ENCODE assay signal across 7 mouse cellular contexts in genomic region chr3:88410645-88411031, GRCm38 (mm10). TPM values are rescaled to one million over a fixed set of nuclear protein-coding genes. Genes with fewer than 3 reads are reported as not detected.
DNase-seq lines count a peak whose midpoint lies in the region; ATAC-seq and TF ChIP-seq lines count a peak whose summit lies in the region.

No protein-coding gene starts in this region.

- H3K36me3 ChIP-seq in testis, adult 2 months (ENCODE audit: control insufficient read depth, insufficient read depth, low read length): no peaks in the 10 kb centered on the region
- peaks cover 44% of the 10 kb centered on the region for H3K36me3 ChIP-seq in forebrain, embryonic 13.5 days (ENCODE audit: poor library complexity, severe bottlenecking)
- H3K36me3 ChIP-seq in myocyte (ENCODE audit: control insufficient read depth, insufficient read depth): peaks cover 4% of the 10 kb centered on the region

- H3K9me3 ChIP-seq in forebrain, embryonic 13.5 days (replicated peaks): no peaks in the 10 kb centered on the region

- TF ChIP-seq CTCF in testis, adult 2 months (IDR thresholded peaks at IDR 0.05; ENCODE audit: control insufficient read depth, insufficient read depth, insufficient replicate concordance, low read depth, low read length): no peak

- H3K9ac ChIP-seq in forebrain, embryonic 13.5 days: peak overlapping the region; percentile 93

- 25% methylated on average over 7 of the region's 7 CpGs for WGBS in forebrain, embryonic 13.5 days

- H3K4me1 ChIP-seq in testis, adult 2 months (ENCODE audit: control insufficient read depth, insufficient read depth, low read length): peaks cover 9% of the 10 kb centered on the region
- peaks cover 30% of the 10 kb centered on the region for H3K4me1 ChIP-seq in forebrain, embryonic 13.5 days

- ATAC-seq in forebrain, embryonic 13.5 days: no peak

- peak overlapping the region; percentile 61 for H3K4me3 ChIP-seq in testis, adult 2 months (ENCODE audit: control insufficient read depth, low read depth, low read length)
- peak overlapping the region; percentile 71 for H3K4me3 ChIP-seq in forebrain, embryonic 13.5 days
- H3K4me3 ChIP-seq in myocyte: peak overlapping the region; percentile 83

- H3K27ac ChIP-seq in testis, adult 2 months (ENCODE audit: control insufficient read depth, insufficient read depth, low read depth, low read length): peak overlapping the region; percentile 54
- H3K27ac ChIP-seq in forebrain, embryonic 13.5 days: peak overlapping the region; percentile 61

- peak overlapping the region; percentile 65 for H3K4me2 ChIP-seq in forebrain, embryonic 13.5 days
- peak overlapping the region; percentile 76 for H3K4me2 ChIP-seq in myocyte (ENCODE audit: low read depth)

- no peak for TF ChIP-seq POLR2A in testis, adult 2 months (IDR thresholded peaks at IDR 0.05; ENCODE audit: control insufficient read depth, low read depth, low read length)
- TF ChIP-seq POLR2A in myocyte (IDR thresholded peaks at IDR 0.05; ENCODE audit: insufficient read length, low read depth): no peak

- no peak for DNase-seq in testis, postnatal 10 days (ENCODE audit: low spot score)
- peak; percentile 37 to 56 for DNase-seq in kidney, postnatal 4 days
- DNase-seq in layer of hippocampus, postnatal 25 days (ENCODE audit: extremely low spot score in 1 of 2, low spot score in 1 of 2): no peak
- no peak for DNase-seq in cerebellum, postnatal 14 days

- no peaks in the 10 kb centered on the region for H3K27me3 ChIP-seq in testis, adult 2 months (ENCODE audit: control insufficient read depth, insufficient read depth, low read length)
- H3K27me3 ChIP-seq in forebrain, embryonic 13.5 days: no peaks in the 10 kb centered on the region
- no peaks in the 10 kb centered on the region for H3K27me3 ChIP-seq in myocyte (ENCODE audit: control insufficient read depth, insufficient read depth, insufficient read length)

- peaks cover 12% of the 10 kb centered on the region for H3K79me2 ChIP-seq in myocyte (ENCODE audit: control insufficient read depth, insufficient read depth)

- H3ac ChIP-seq in myocyte (ENCODE audit: control insufficient read depth, insufficient read length): peak overlapping the region; percentile 30

TF ChIP-seq in myocyte, 11 proteins besides CTCF, POLR2A, EP300 and RAD21:
- TF ChIP-seq MYOG (IDR thresholded peaks at IDR 0.05; ENCODE audit: control insufficient read depth in 1 of 3, insufficient read depth in 1 of 3, insufficient read length in 2 of 3, low read depth in 2 of 3) (no peak), SRF (IDR thresholded peaks at IDR 0.05; ENCODE audit: control insufficient read depth, insufficient read length, low read depth) (no peak), TCF12 (IDR thresholded peaks at IDR 0.05; ENCODE audit: insufficient read depth, poor library complexity, severe bottlenecking) (no peak), MYOD1 (IDR thresholded peaks at IDR 0.05; ENCODE audit: control insufficient read depth in 1 of 3, insufficient read length in 2 of 3, low read depth in 2 of 3) (no peak), USF1 (IDR thresholded peaks at IDR 0.05; ENCODE audit: low read depth) (no peak), CEBPB (IDR thresholded peaks at IDR 0.05; ENCODE audit: insufficient read depth, poor library complexity, severe bottlenecking) (no peak), POLR2AphosphoS2 (IDR thresholded peaks at IDR 0.05; ENCODE audit: insufficient read length, low read depth) (no peak), REST (IDR thresholded peaks at IDR 0.05; ENCODE audit: insufficient read depth, insufficient read length) (no peak), MAX (IDR thresholded peaks at IDR 0.05; ENCODE audit: low read depth) (no peak), TCF3 (IDR thresholded peaks at IDR 0.05; ENCODE audit: insufficient read length, low read depth) (no peak), E2F4 (IDR thresholded peaks at IDR 0.05; ENCODE audit: insufficient read depth) (no peak)

RNA-seq across cellular contexts. Expression of gene Pmf1, which starts 0.5 kb away (rescaled TPM):
- 27.5 and 27.9 TPM in 2 replicates for polyA plus RNA-seq in testis, adult 2 months (2012; rRNA removed)
- polyA plus RNA-seq in forebrain, embryonic 13.5 days (2015; fragmentation: Nextera tagmentation; extraction: Ambion mirVana): 107 TPM in 2 replicates
- 59.0 TPM for polyA plus RNA-seq in myocyte (2012; fragmentation: generic; extraction: Trizol)
- total RNA-seq in layer of hippocampus, postnatal 25 days (2021): 1 to 10 TPM; 4.5 to 5.6 TPM

RNA-seq across cellular contexts. Expression of gene Slc25a44, which starts 14.3 kb away (rescaled TPM):
- 12.2 and 12.7 TPM in 2 replicates for polyA plus RNA-seq in testis, adult 2 months (2012; rRNA removed)
- 23.0 and 26.2 TPM in 2 replicates for polyA plus RNA-seq in forebrain, embryonic 13.5 days (2015; fragmentation: Nextera tagmentation; extraction: Ambion mirVana)
- 19.3 TPM for polyA plus RNA-seq in myocyte (2012; fragmentation: generic; extraction: Trizol)
- total RNA-seq in layer of hippocampus, postnatal 25 days (2021): 10 to 100 TPM; 74.3 to 75.8 TPM

RNA-seq across cellular contexts. Expression of gene Bglap, which starts 26.4 kb away (rescaled TPM):
- not detected in 2 replicates for polyA plus RNA-seq in testis, adult 2 months (2012; rRNA removed)
- 0.54 TPM in 1 of 2 replicates, not detected in the other for polyA plus RNA-seq in forebrain, embryonic 13.5 days (2015; fragmentation: Nextera tagmentation; extraction: Ambion mirVana)
- polyA plus RNA-seq in myocyte (2012; fragmentation: generic; extraction: Trizol): 0.34 TPM
- total RNA-seq in layer of hippocampus, postnatal 25 days (2021): 1 to 10 TPM in 1 of 2 experiments, not detected in 1; 1.3 TPM

RNA-seq across cellular contexts. Expression of gene Bglap2, which starts 32.1 kb away (rescaled TPM):
- polyA plus RNA-seq in testis, adult 2 months (2012; rRNA removed): 0.31 and 0.42 TPM in 2 replicates
- polyA plus RNA-seq in forebrain, embryonic 13.5 days (2015; fragmentation: Nextera tagmentation; extraction: Ambion mirVana): not detected in 2 replicates
- polyA plus RNA-seq in myocyte (2012; fragmentation: generic; extraction: Trizol): 6.6 TPM
- not detected for total RNA-seq in layer of hippocampus, postnatal 25 days (2021)

RNA-seq across cellular contexts. Expression of gene Bglap3, which starts 38.1 kb away (rescaled TPM):
- 1.7 TPM in 1 of 2 replicates, not detected in the other for polyA plus RNA-seq in testis, adult 2 months (2012; rRNA removed)
- not detected in 2 replicates for polyA plus RNA-seq in forebrain, embryonic 13.5 days (2015; fragmentation: Nextera tagmentation; extraction: Ambion mirVana)
- polyA plus RNA-seq in myocyte (2012; fragmentation: generic; extraction: Trizol): 0.95 TPM
- total RNA-seq in layer of hippocampus, postnatal 25 days (2021): under 1 TPM; 0.30 to 0.40 TPM

Comparison
In these comparisons a context has a peak if more than half of its experiments do, and no peak if none do; other contexts are left out.
1. DNase-seq: peak in kidney, postnatal 4 days (2 of 2); none in testis, postnatal 10 days (single experiment), layer of hippocampus, postnatal 25 days (0 of 2) and cerebellum, postnatal 14 days (0 of 2).
2. Peak in every context shown above with its lines, with median percentiles within 50 percentile points of each other: H3K4me3 ChIP-seq.